Mouse (Mus musculus): Measurements from ENCODE around the gene Slc4a11. TPM values are rescaled to one million over a fixed set of nuclear protein-coding genes. Genes with fewer than 3 reads are reported as not detected.

The Slc4a11 gene
- polyA plus RNA-seq, 1 experiment: not detected

GRCm38 (mm10) chr2:130727752-130728151 is 30.4 kb upstream of the Slc4a11 start:
- H3K4me1 ChIP-seq (ENCODE audit: control insufficient read depth, insufficient read depth, low read length): no peaks in the 10 kb centered on the region
- TF ChIP-seq POLR2A (IDR thresholded peaks at IDR 0.05; ENCODE audit: insufficient read depth, low read depth, low read length) (no peak), CTCF (IDR thresholded peaks at IDR 0.05; ENCODE audit: insufficient read depth, low read depth, low read length) (no peak)
- no peak overlapping the region for H3K27ac ChIP-seq (ENCODE audit: insufficient read depth, low read depth, low read length)
- H3K4me3 ChIP-seq (ENCODE audit: insufficient read depth, low read depth, low read length): no peak overlapping the region
- 81% methylated on average over 1 of the region's 1 CpGs for WGBS

- Histone ChIP-seq H3K4me3 (ENCODE audit: insufficient read depth, low read depth, low read length) (no peak overlapping the region), H3K27ac (ENCODE audit: insufficient read depth, low read depth, low read length) (no peak overlapping the region), H3K4me1 (ENCODE audit: control insufficient read depth, insufficient read depth, low read length) (no peaks in the 10 kb centered on the region)
- 65% methylated on average over 4 of the region's 4 CpGs for WGBS
- TF ChIP-seq POLR2A (IDR thresholded peaks at IDR 0.05; ENCODE audit: insufficient read depth, low read depth, low read length): no peak
- no peak for TF ChIP-seq CTCF (IDR thresholded peaks at IDR 0.05; ENCODE audit: insufficient read depth, low read depth, low read length)
Observed at GRCm38 (mm10) chr2:130724369-130724768, 27.1 kb upstream of the Slc4a11 start.

GRCm38 (mm10) chr2:130717951-130718350 is 20.6 kb upstream of the Slc4a11 start:
- no peaks in the 10 kb centered on the region for H3K4me1 ChIP-seq (ENCODE audit: control insufficient read depth, insufficient read depth, low read length)
- TF ChIP-seq POLR2A (IDR thresholded peaks at IDR 0.05; ENCODE audit: insufficient read depth, low read depth, low read length) (no peak), CTCF (IDR thresholded peaks at IDR 0.05; ENCODE audit: insufficient read depth, low read depth, low read length) (no peak)
- 71% methylated on average over 6 of the region's 6 CpGs for WGBS
- no peak overlapping the region for H3K4me3 ChIP-seq (ENCODE audit: insufficient read depth, low read depth, low read length)
- H3K27ac ChIP-seq (ENCODE audit: insufficient read depth, low read depth, low read length): no peak overlapping the region

GRCm38 (mm10) chr2:130707057-130707456 is 9.7 kb upstream of the Slc4a11 start:
- H3K4me3 ChIP-seq (ENCODE audit: insufficient read depth, low read depth, low read length): no peak overlapping the region
- no peak for TF ChIP-seq POLR2A (IDR thresholded peaks at IDR 0.05; ENCODE audit: insufficient read depth, low read depth, low read length)
- TF ChIP-seq CTCF (IDR thresholded peaks at IDR 0.05; ENCODE audit: insufficient read depth, low read depth, low read length): no peak
- H3K4me1 ChIP-seq (ENCODE audit: control insufficient read depth, insufficient read depth, low read length): peaks cover 6% of the 10 kb centered on the region; the same call in 1 of the 2 replicates
- WGBS: 54% methylated on average over 10 of the region's 10 CpGs
- H3K27ac ChIP-seq (ENCODE audit: insufficient read depth, low read depth, low read length): no peak overlapping the region

- 79% methylated on average over 4 of the region's 4 CpGs for WGBS
- Histone ChIP-seq H3K27ac (ENCODE audit: insufficient read depth, low read depth, low read length) (no peak overlapping the region), H3K4me1 (ENCODE audit: control insufficient read depth, insufficient read depth, low read length) (peaks cover 6% of the 10 kb centered on the region; the same call in 1 of the 2 replicates), H3K4me3 (ENCODE audit: insufficient read depth, low read depth, low read length) (no peak overlapping the region)
- TF ChIP-seq CTCF (IDR thresholded peaks at IDR 0.05; ENCODE audit: insufficient read depth, low read depth, low read length) (no peak), POLR2A (IDR thresholded peaks at IDR 0.05; ENCODE audit: insufficient read depth, low read depth, low read length) (no peak)
Observed at GRCm38 (mm10) chr2:130706602-130707001, 9.3 kb upstream of the Slc4a11 start.

- Histone ChIP-seq H3K4me1 (ENCODE audit: control insufficient read depth, insufficient read depth, low read length) (peaks cover 6% of the 10 kb centered on the region; the same call in 1 of the 2 replicates), H3K4me3 (ENCODE audit: insufficient read depth, low read depth, low read length) (no peak overlapping the region), H3K27ac (ENCODE audit: insufficient read depth, low read depth, low read length) (no peak overlapping the region)
- TF ChIP-seq POLR2A (IDR thresholded peaks at IDR 0.05; ENCODE audit: insufficient read depth, low read depth, low read length) (no peak), CTCF (IDR thresholded peaks at IDR 0.05; ENCODE audit: insufficient read depth, low read depth, low read length) (no peak)
- WGBS: 69% methylated on average over 6 of the region's 6 CpGs
Observed at GRCm38 (mm10) chr2:130705178-130705577, 7.9 kb upstream of the Slc4a11 start.

GRCm38 (mm10) chr2:130704040-130705001 is 7.0 kb upstream of the Slc4a11 start:
- Histone ChIP-seq H3K4me3 (ENCODE audit: insufficient read depth, low read depth, low read length) (no peak overlapping the region), H3K27ac (ENCODE audit: insufficient read depth, low read depth, low read length) (no peak overlapping the region), H3K4me1 (ENCODE audit: control insufficient read depth, insufficient read depth, low read length) (peaks cover 6% of the 10 kb centered on the region; the same call in 1 of the 2 replicates)
- WGBS: 41% methylated on average over 9 of the region's 9 CpGs
- TF ChIP-seq POLR2A (IDR thresholded peaks at IDR 0.05; ENCODE audit: insufficient read depth, low read depth, low read length): no peak
- TF ChIP-seq CTCF (IDR thresholded peaks at IDR 0.05; ENCODE audit: insufficient read depth, low read depth, low read length): no peak

- no peak overlapping the region for H3K27ac ChIP-seq (ENCODE audit: insufficient read depth, low read depth, low read length)
- TF ChIP-seq CTCF (IDR thresholded peaks at IDR 0.05; ENCODE audit: insufficient read depth, low read depth, low read length) (no peak), POLR2A (IDR thresholded peaks at IDR 0.05; ENCODE audit: insufficient read depth, low read depth, low read length) (no peak)
- H3K4me1 ChIP-seq (ENCODE audit: control insufficient read depth, insufficient read depth, low read length): peaks cover 22% of the 10 kb centered on the region
- peak overlapping the region; percentile 48 for H3K4me3 ChIP-seq (ENCODE audit: insufficient read depth, low read depth, low read length)
- WGBS: under 1% methylated on average over 14 of the region's 14 CpGs
Observed at GRCm38 (mm10) chr2:130697821-130698266, 525 bp upstream of the Slc4a11 start.

GRCm38 (mm10) chr2:130696700-130697152 is 593 bp downstream of the Slc4a11 start:
- H3K4me1 ChIP-seq (ENCODE audit: control insufficient read depth, insufficient read depth, low read length): peaks cover 22% of the 10 kb centered on the region
- WGBS: 1% methylated on average over 31 of the region's 31 CpGs
- H3K4me3 ChIP-seq (ENCODE audit: insufficient read depth, low read depth, low read length): peak overlapping the region; percentile 48
- no peak overlapping the region for H3K27ac ChIP-seq (ENCODE audit: insufficient read depth, low read depth, low read length)
- no peak for TF ChIP-seq POLR2A (IDR thresholded peaks at IDR 0.05; ENCODE audit: insufficient read depth, low read depth, low read length)
- TF ChIP-seq CTCF (IDR thresholded peaks at IDR 0.05; ENCODE audit: insufficient read depth, low read depth, low read length): no peak
